Mouse (Mus musculus) right cerebral cortex, postnatal 14 days (tissue): ENCODE measurements around the gene Sms.

Experiments
- DNase-seq: peaks from one replicate; pipeline ENCODE4 v3.0.0; 2022

Sms gene

GRCm38 (mm10) chrX:157449000-157449399 is 43.1 kb downstream of the Sms start:
- no peak for DNase-seq

GRCm38 (mm10) chrX:157447431-157447830 is 44.7 kb downstream of the Sms start:
- no peak for DNase-seq

GRCm38 (mm10) chrX:157434768-157435167 is 57.3 kb downstream of the Sms start:
- DNase-seq, result no peak

GRCm38 (mm10) chrX:157419451-157419850 is 72.6 kb downstream of the Sms start:
- DNase-seq, result no peak

- no peak for DNase-seq
These were observed 76.9 kb downstream of the Sms start, which contains the start of gene Phex for GRCm38 (mm10) chrX:157415212-157415611. Gene Phex, minus strand, starts transcription at chrX:157415312.

- DNase-seq, result no peak
These were observed 87.2 kb downstream of the Sms start for GRCm38 (mm10) chrX:157404919-157405318.
